Mouse (Mus musculus): Measurements from ENCODE around the gene Ddr2. TPM values are rescaled to one million over a fixed set of nuclear protein-coding genes. Genes with fewer than 3 reads are reported as not detected.
A peak's percentile ranks its signal among the peaks of the same experiment; 100 is the strongest.

Gene Ddr2
- polyA plus RNA-seq, 1 experiment from 2014 or later, result 38.6 TPM

GRCm38 (mm10) chr1:169928454-169928971, 182.0 kb downstream of the Ddr2 start, which contains the start of gene Ccdc190:
Gene Ccdc190 (plus strand): TSS chr1:169928648.
- H3K27me3 ChIP-seq (replicated peaks), result no peaks in the 10 kb centered on the region
- H3K4me3 ChIP-seq (replicated peaks), result no peak within 1 kb of the TSS
- H3K36me3 ChIP-seq, result no peaks in the 10 kb centered on the region
- no peaks in the 10 kb centered on the region for H3K9me3 ChIP-seq
- H3K9ac ChIP-seq, result no peak within 1 kb of the TSS
- 29% methylated on average over 12 of the region's 12 CpGs for WGBS
- no peak within 1 kb of the TSS for H3K27ac ChIP-seq
- no peak for ATAC-seq
- no peaks in the 10 kb centered on the region; the same call in 1 of the 2 replicates for H3K4me1 ChIP-seq (replicated peaks)
- H3K4me2 ChIP-seq (replicated peaks), result peak within 1 kb of the TSS; percentile 45

DNA sequence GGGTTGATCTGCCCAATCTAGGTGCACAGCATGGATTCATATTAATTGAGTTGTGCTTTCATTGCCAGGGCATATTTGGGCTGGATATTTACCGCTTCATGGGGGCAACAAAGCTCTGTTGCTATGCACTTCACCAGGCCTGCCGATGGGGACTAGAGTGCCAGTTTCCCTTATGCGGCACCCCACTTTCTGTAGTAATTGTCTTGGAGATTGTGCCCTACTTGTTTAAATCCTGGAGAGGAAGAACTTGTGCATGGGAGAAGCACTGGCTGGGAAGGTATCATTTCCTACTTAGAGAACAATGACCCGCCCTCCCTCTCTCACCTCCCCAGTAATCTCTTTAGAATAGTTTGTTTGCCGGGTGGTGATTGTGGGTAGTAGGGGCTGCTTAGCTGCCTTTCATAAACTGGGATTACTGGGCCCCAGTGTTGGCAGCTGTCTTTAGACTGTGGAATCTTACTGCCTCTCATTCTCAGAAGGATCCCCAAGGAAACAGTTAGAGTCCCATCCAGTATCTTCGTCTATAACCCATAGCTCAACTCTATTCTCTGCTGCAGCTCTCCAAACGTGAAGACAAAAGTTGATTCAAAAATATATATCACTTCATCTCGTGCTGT, 182.7 kb downstream of the Ddr2 start:
- no peak for ATAC-seq
- H3K4me2 ChIP-seq (replicated peaks), result no peak overlapping the region
- H3K4me3 ChIP-seq (replicated peaks), result no peak overlapping the region
- H3K9me3 ChIP-seq, result no peaks in the 10 kb centered on the region
- no peaks in the 10 kb centered on the region for H3K36me3 ChIP-seq
- H3K9ac ChIP-seq, result no peak overlapping the region
- no peaks in the 10 kb centered on the region; the same call in 1 of the 2 replicates for H3K4me1 ChIP-seq (replicated peaks)
- no peak overlapping the region for H3K27ac ChIP-seq
- 63% methylated on average over 8 of the region's 8 CpGs for WGBS
- no peaks in the 10 kb centered on the region for H3K27me3 ChIP-seq (replicated peaks)

- H3K4me3 ChIP-seq (replicated peaks), result no peak overlapping the region
- no peak overlapping the region for H3K9ac ChIP-seq
- H3K4me2 ChIP-seq (replicated peaks), result no peak overlapping the region
- H3K27me3 ChIP-seq (replicated peaks), result no peaks in the 10 kb centered on the region
- WGBS, result 79% methylated on average over 2 of the region's 2 CpGs
- no peak for ATAC-seq
- H3K9me3 ChIP-seq, result no peaks in the 10 kb centered on the region
- no peaks in the 10 kb centered on the region; the same call in 1 of the 2 replicates for H3K4me1 ChIP-seq (replicated peaks)
- H3K36me3 ChIP-seq, result no peaks in the 10 kb centered on the region
- no peak overlapping the region for H3K27ac ChIP-seq
Observed at GRCm38 (mm10) chr1:169924567-169924966, 186.0 kb downstream of the Ddr2 start.

Other genes with a start within 250 kb of the Ddr2 start
- gene Ccdc190, start 182.1 kb downstream of the Ddr2 start, polyA plus RNA-seq (2015; fragmentation: Nextera tagmentation; extraction: Ambion mirVana), result 0.14 TPM in 1 of 2 replicates, not detected in the other
- gene Hsd17b7, start 141.5 kb downstream of the Ddr2 start, polyA plus RNA-seq (2015; fragmentation: Nextera tagmentation; extraction: Ambion mirVana), result 21.7 and 27.1 TPM in 2 replicates
- gene Uap1, start 64.2 kb upstream of the Ddr2 start, polyA plus RNA-seq (2015; fragmentation: Nextera tagmentation; extraction: Ambion mirVana), result 52.4 and 54.5 TPM in 2 replicates
- 7.9 TPM in 2 replicates for gene Uhmk1, start 104.6 kb upstream of the Ddr2 start, polyA plus RNA-seq (2015; fragmentation: Nextera tagmentation; extraction: Ambion mirVana)
- gene Sh2d1b2, start 122.0 kb upstream of the Ddr2 start, polyA plus RNA-seq (2015; fragmentation: Nextera tagmentation; extraction: Ambion mirVana), result not detected in 2 replicates
- 0.18 and 0.23 TPM in 2 replicates for gene Sh2d1b1, start 166.6 kb upstream of the Ddr2 start, polyA plus RNA-seq (2015; fragmentation: Nextera tagmentation; extraction: Ambion mirVana)
- 2.6 and 3.3 TPM in 2 replicates for gene Gm7694, start 195.6 kb upstream of the Ddr2 start, polyA plus RNA-seq (2015; fragmentation: Nextera tagmentation; extraction: Ambion mirVana)
- gene Spata46, start 198.0 kb upstream of the Ddr2 start, polyA plus RNA-seq (2015; fragmentation: Nextera tagmentation; extraction: Ambion mirVana), result 0.44 and 1.2 TPM in 2 replicates